In genomic region chr9:66240991-66241390, GRCm38 (mm10) we compare ENCODE assay signal across 10 mouse cellular contexts.
A peak's percentile ranks its signal among the peaks of the same experiment; 100 is the strongest.
DNase-seq lines count a peak whose midpoint lies in the region; ATAC-seq and TF ChIP-seq lines count a peak whose summit lies in the region.
"Had no signal": no experiment of that assay in that cellular context is flagged by ENCODE, and none has a peak within 500 bp of the region (broad histone marks: within the 10 kb centered on the region; RNA-seq: fewer than 3 reads in every experiment).

No protein-coding gene starts in this region.

- WGBS in kidney, adult 2 months = 50% methylated on average over 3 of the region's 3 CpGs
- WGBS in embryonic facial prominence, embryonic 14.5 days = 37% methylated on average over 3 of the region's 3 CpGs
- 46% methylated on average over 3 of the region's 3 CpGs for WGBS in lung, postnatal 0 days

- 0 out of 2 replicates have a peak, but pooled peaks have one; percentile 41 for ATAC-seq in embryonic facial prominence, embryonic 14.5 days (ENCODE audit: low read depth)
- peak; percentile 32; the same call in 1 of the 2 replicates for ATAC-seq in lung, postnatal 0 days

- H3K9me3 ChIP-seq in embryonic facial prominence, embryonic 14.5 days (ENCODE audit: control insufficient read depth, low read length) = no peaks in the 10 kb centered on the region
- H3K9me3 ChIP-seq in lung, postnatal 0 days (ENCODE audit: low read length) = no peaks in the 10 kb centered on the region
- H3K9me3 ChIP-seq: embryonic facial prominence, embryonic 12.5 days; limb, embryonic 15.5 days had no signal

- peak; percentile 53 for DNase-seq in kidney, adult 2 months
- DNase-seq in kidney, adult 11 months = no peak
- peak; percentile 61 for DNase-seq in CD4-positive, CD25-positive, alpha-beta regulatory T cell, adult 2 months (ENCODE audit: low read depth, low spot score)
- DNase-seq in adipocyte (ENCODE audit: low spot score) = peak; percentile 33
- peak; percentile 69 for DNase-seq in embryonic facial prominence, embryonic 14.5 days (ENCODE audit: low spot score)
- peak; percentile 66 for DNase-seq in lung, postnatal 0 days (ENCODE audit: low spot score)
- no peak for DNase-seq in adrenal gland, adult 8-10 months
- no peak for DNase-seq in urinary bladder, adult 18-20 months (ENCODE audit: low spot score in 2 of 2)

- no peak overlapping the region for H3K4me3 ChIP-seq in kidney, adult 2 months (ENCODE audit: insufficient read depth, low read depth, low read length)
- H3K4me3 ChIP-seq in embryonic facial prominence, embryonic 14.5 days (ENCODE audit: low read depth, low read length) = no peak overlapping the region
- no peak overlapping the region for H3K4me3 ChIP-seq in lung, postnatal 0 days (ENCODE audit: low read depth, low read length)
- H3K4me3 ChIP-seq: embryonic facial prominence, embryonic 12.5 days; limb, embryonic 15.5 days had no signal

- H3K4me2 ChIP-seq in embryonic facial prominence, embryonic 14.5 days (ENCODE audit: low read depth, low read length) = no peak overlapping the region
- no peak overlapping the region for H3K4me2 ChIP-seq in lung, postnatal 0 days (replicated peaks; ENCODE audit: low read depth, low read length)
- H3K4me2 ChIP-seq: embryonic facial prominence, embryonic 12.5 days; limb, embryonic 15.5 days had no signal

- H3K9ac ChIP-seq in embryonic facial prominence, embryonic 14.5 days (ENCODE audit: low read depth, low read length) = no peak overlapping the region; the same call in 1 of the 2 replicates
- H3K9ac ChIP-seq in lung, postnatal 0 days (replicated peaks; ENCODE audit: low read depth) = no peak overlapping the region
- H3K9ac ChIP-seq: embryonic facial prominence, embryonic 12.5 days; limb, embryonic 15.5 days had no signal

- H3K27ac ChIP-seq in kidney, adult 2 months (ENCODE audit: insufficient read depth, low read depth, low read length) = peak overlapping the region; percentile 19; the same call in 1 of the 2 replicates
- H3K27ac ChIP-seq in embryonic facial prominence, embryonic 14.5 days (replicated peaks; ENCODE audit: low read depth, low read length) = no peak overlapping the region
- peak overlapping the region; percentile 72; the same call in 1 of the 2 replicates for H3K27ac ChIP-seq in lung, postnatal 0 days (ENCODE audit: low read length)
- H3K27ac ChIP-seq: embryonic facial prominence, embryonic 12.5 days; limb, embryonic 15.5 days had no signal

- TF ChIP-seq CTCF in kidney, adult 2 months (conservative IDR thresholded peaks at IDR 0.05; ENCODE audit: insufficient read depth, insufficient read length, low read depth, low read length) = peak; percentile 67
- TF ChIP-seq CTCF in lung, postnatal 0 days (IDR thresholded peaks at IDR 0.05) = peak; percentile 78

- H3K4me1 ChIP-seq in kidney, adult 2 months (ENCODE audit: control insufficient read depth, insufficient read depth, low read length) = peaks cover 4% of the 10 kb centered on the region; the same call in 1 of the 2 replicates
- peaks cover 6% of the 10 kb centered on the region; the same call in 1 of the 2 replicates for H3K4me1 ChIP-seq in embryonic facial prominence, embryonic 14.5 days (ENCODE audit: control insufficient read depth, insufficient read depth, low read length)
- peaks cover 3% of the 10 kb centered on the region; the same call in 1 of the 2 replicates for H3K4me1 ChIP-seq in lung, postnatal 0 days (ENCODE audit: insufficient read depth, low read depth, low read length)
- H3K4me1 ChIP-seq: embryonic facial prominence, embryonic 12.5 days had no signal

- no peaks in the 10 kb centered on the region for H3K36me3 ChIP-seq in kidney, adult 2 months (ENCODE audit: control insufficient read depth, insufficient read depth, low read length)
- no peaks in the 10 kb centered on the region for H3K36me3 ChIP-seq in embryonic facial prominence, embryonic 14.5 days (ENCODE audit: control insufficient read depth, insufficient read depth, low read length)
- no peaks in the 10 kb centered on the region for H3K36me3 ChIP-seq in lung, postnatal 0 days (ENCODE audit: insufficient read depth, low read length)
- H3K36me3 ChIP-seq: embryonic facial prominence, embryonic 12.5 days; limb, embryonic 15.5 days had no signal

- no peak for TF ChIP-seq POLR2A in kidney, adult 2 months (IDR thresholded peaks at IDR 0.05; ENCODE audit: low read depth, low read length)

- TF ChIP-seq EP300 in lung, postnatal 0 days (IDR thresholded peaks at IDR 0.05) = no peak

- no peaks in the 10 kb centered on the region for H3K27me3 ChIP-seq in kidney, adult 2 months (replicated peaks; ENCODE audit: control insufficient read depth, insufficient read depth, low read length)
- H3K27me3 ChIP-seq in embryonic facial prominence, embryonic 14.5 days (replicated peaks; ENCODE audit: control insufficient read depth, insufficient read depth, low read length) = no peaks in the 10 kb centered on the region
- no peaks in the 10 kb centered on the region for H3K27me3 ChIP-seq in lung, postnatal 0 days (replicated peaks; ENCODE audit: insufficient read depth, low read length)
- H3K27me3 ChIP-seq: embryonic facial prominence, embryonic 12.5 days; limb, embryonic 15.5 days had no signal

Comparison
In these comparisons a context has a peak if more than half of its experiments do, and no peak if none do; other contexts are left out.
1. DNase-seq: peak in kidney, adult 2 months (single experiment), CD4-positive, CD25-positive, alpha-beta regulatory T cell, adult 2 months (single experiment), adipocyte (single experiment), embryonic facial prominence, embryonic 14.5 days (single experiment) and lung, postnatal 0 days (single experiment); none in kidney, adult 11 months (single experiment), adrenal gland, adult 8-10 months (single experiment) and urinary bladder, adult 18-20 months (0 of 2).